Mouse (Mus musculus): ENCODE measurements around the gene Ccdc158. TPM values are rescaled to one million over a fixed set of nuclear protein-coding genes. Genes with fewer than 3 reads are reported as not detected.

Gene Ccdc158
- polyA plus RNA-seq, 1 experiment from 2014 or later, result 0.63 TPM

DNA sequence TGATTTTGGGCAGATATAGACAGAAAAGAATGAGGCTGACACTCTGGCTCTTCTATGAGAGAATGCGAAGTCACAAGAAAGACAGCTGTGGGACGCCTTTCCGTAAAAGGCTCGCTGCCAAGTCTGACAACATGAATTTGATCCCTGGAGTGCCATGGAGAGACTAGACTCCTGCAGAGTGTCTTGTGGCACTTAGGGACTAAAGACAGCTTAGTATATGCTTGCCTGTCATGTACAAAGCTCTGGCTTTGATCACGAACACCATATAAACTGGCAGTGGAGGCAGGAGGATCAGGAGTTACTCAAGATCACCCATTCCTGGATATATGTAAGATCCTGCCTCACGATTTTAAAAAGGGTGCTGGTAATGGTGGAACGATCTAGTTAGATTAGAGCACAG, 47.2 kb downstream of the Ccdc158 start:
- no peak overlapping the region for H3K27ac ChIP-seq (ENCODE audit: low read length)
- H3K27me3 ChIP-seq (ENCODE audit: control insufficient read depth, insufficient read depth, low read depth, low read length), result no peaks in the 10 kb centered on the region
- H3K36me3 ChIP-seq (ENCODE audit: control insufficient read depth, insufficient read depth, low read length), result no peaks in the 10 kb centered on the region
- 0 out of 2 replicates have a peak, but pooled peaks cover 4% of the 10 kb centered on the region for H3K9me3 ChIP-seq (replicated peaks; ENCODE audit: control insufficient read depth, low read length, poor library complexity, severe bottlenecking)
- no peak overlapping the region for H3K9ac ChIP-seq (ENCODE audit: low read depth, low read length)
- no peaks in the 10 kb centered on the region for H3K4me1 ChIP-seq (ENCODE audit: control insufficient read depth, insufficient read depth, low read length)
- H3K4me2 ChIP-seq (ENCODE audit: low read length), result no peak overlapping the region
- ATAC-seq, result no peak
- no peak overlapping the region for H3K4me3 ChIP-seq (ENCODE audit: low read depth, low read length)
- 73% methylated on average over 7 of the region's 7 CpGs for WGBS

DNA sequence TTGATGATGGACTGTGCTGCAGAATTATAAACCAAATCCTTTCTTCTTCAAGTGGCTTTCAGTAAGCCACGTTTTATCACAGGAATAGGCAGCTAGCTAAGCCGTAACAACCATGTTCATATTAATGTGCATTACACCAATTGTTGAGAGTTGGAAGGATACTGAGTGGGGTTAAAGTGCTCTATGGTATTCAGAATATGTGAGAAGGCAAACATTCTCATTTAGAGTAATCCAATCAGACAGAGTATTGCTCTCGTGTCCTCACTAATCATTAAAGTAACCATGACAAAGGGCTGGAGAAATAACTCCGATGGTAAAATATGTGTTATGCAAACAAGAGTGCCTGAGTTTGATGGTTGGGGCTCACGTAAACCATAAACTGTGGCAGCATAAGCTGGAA, 53.2 kb downstream of the Ccdc158 start:
- 74% methylated on average over 5 of the region's 5 CpGs for WGBS
- Histone ChIP-seq H3K9ac (ENCODE audit: low read depth, low read length) (no peak overlapping the region), H3K4me2 (ENCODE audit: low read length) (no peak overlapping the region)

DNA sequence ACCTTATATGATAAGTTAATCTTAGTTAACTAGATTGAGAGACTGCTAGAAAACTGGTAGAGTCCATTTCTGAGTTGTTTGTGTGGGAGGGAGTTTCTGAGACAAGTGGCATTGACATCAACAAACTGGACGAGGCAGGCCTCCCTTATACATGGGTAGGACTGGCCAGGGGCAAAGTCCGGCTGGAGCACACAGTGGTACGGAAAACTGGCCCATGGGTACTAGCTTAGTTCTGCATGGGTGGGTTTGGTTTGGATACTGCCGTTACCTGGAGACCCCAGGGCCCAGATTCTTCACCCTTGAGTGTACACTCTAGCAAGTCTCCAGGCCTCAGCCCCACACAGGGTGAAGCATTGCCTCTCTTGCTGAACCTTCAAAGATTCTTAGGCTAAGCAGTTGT, 62.3 kb downstream of the Ccdc158 start:
- H3K27ac ChIP-seq (ENCODE audit: low read length), result no peak overlapping the region
- no peak for ATAC-seq
- H3K9ac ChIP-seq (ENCODE audit: low read depth, low read length), result no peak overlapping the region
- H3K4me1 ChIP-seq (ENCODE audit: control insufficient read depth, insufficient read depth, low read length), result no peaks in the 10 kb centered on the region
- no peaks in the 10 kb centered on the region for H3K27me3 ChIP-seq (ENCODE audit: control insufficient read depth, insufficient read depth, low read depth, low read length)
- WGBS, result 85% methylated on average over 4 of the region's 4 CpGs
- H3K9me3 ChIP-seq (replicated peaks; ENCODE audit: control insufficient read depth, low read length, poor library complexity, severe bottlenecking), result no peaks in the 10 kb centered on the region
- H3K4me2 ChIP-seq (ENCODE audit: low read length), result no peak overlapping the region
- no peaks in the 10 kb centered on the region for H3K36me3 ChIP-seq (ENCODE audit: control insufficient read depth, insufficient read depth, low read length)
- H3K4me3 ChIP-seq (ENCODE audit: low read depth, low read length), result no peak overlapping the region

More for the DNA sequence above, 53.2 kb downstream of the Ccdc158 start:
- H3K4me3 ChIP-seq (ENCODE audit: low read depth, low read length), result no peak overlapping the region
- 0 out of 2 replicates have a peak, but pooled peaks cover 4% of the 10 kb centered on the region for H3K9me3 ChIP-seq (replicated peaks; ENCODE audit: control insufficient read depth, low read length, poor library complexity, severe bottlenecking)
- ATAC-seq, result no peak
- no peak overlapping the region for H3K27ac ChIP-seq (ENCODE audit: low read length)
- no peaks in the 10 kb centered on the region for H3K27me3 ChIP-seq (ENCODE audit: control insufficient read depth, insufficient read depth, low read depth, low read length)
- no peaks in the 10 kb centered on the region for H3K4me1 ChIP-seq (ENCODE audit: control insufficient read depth, insufficient read depth, low read length)
- H3K36me3 ChIP-seq (ENCODE audit: control insufficient read depth, insufficient read depth, low read length), result no peaks in the 10 kb centered on the region

DNA sequence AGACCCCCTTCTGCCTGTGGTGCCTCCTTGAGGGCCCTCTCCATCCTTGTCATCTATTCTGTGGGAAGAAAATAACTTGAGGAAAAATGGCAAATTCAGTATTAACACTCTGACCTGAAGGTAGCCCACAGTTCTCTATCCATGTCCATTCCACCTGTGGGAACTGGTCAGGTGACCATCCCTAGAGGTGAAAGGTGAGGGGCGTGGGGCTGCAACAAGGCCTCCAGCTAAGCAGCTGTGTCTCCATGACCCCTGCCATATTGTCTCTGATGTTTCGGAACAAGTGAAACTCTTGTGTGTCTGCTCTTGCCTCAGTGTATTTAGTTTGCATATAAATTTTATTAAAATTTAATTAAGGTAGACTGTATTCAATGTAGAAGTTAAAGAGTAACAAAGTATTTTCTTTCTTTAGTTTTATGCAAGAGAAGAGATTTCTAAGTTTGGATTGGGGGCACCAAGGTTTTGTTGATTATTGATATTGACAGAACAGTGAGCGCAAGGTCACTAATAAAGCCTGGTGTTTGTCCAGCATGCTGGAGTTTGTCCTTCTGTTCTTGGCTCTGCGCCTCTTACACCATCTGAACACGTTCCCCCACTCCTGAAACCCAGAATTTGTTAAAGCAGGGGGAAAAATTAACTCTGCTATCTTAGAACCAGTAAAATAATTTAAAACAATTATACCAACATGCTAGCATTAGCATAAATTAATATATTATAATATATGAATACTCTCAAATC, 67.4 kb downstream of the Ccdc158 start:
- H3K4me2 ChIP-seq (ENCODE audit: low read length), result no peak overlapping the region

DNA sequence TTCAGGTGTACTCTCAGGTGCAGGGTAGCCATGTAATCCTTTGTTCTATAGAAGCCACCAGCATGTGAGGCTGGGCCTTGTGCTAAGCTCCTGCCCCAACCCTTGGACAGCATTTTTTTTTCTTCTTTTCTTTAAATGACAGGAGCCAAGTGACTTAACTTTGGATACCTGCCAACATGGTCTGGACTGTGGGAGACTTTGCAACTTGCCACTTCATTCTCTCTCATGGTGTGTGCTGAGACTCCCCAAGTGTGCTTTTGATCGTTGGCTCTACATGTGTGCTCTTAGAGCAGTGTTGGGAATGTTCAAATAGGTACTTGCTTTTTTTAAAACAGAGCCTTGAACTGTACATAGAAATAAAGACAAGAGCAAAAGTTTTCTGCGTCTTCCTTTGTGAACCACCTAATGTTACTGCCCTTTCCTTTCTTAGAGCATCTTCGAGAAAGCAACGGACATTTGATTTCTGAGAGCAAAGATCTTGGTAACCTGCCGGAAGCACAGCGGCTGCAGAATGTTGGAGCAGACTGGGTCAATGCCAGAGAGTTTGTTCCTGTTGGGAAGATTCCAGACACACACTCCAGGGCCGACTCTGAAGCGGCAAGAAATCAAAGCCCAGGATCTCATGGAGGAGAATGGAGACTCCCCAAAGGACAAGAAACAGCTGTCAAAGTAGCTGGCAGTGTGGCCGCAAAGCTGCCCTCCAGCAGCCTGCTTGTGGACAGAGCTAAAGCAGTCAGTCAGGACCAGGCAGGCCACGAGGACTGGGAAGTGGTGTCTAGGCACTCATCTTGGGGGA, 70.4 kb downstream of the Ccdc158 start:
- Histone ChIP-seq H3K27ac (ENCODE audit: low read length) (no peak overlapping the region), H3K9ac (ENCODE audit: low read depth, low read length) (no peak overlapping the region), H3K4me3 (ENCODE audit: low read depth, low read length) (no peak overlapping the region), H3K36me3 (ENCODE audit: control insufficient read depth, insufficient read depth, low read length) (no peaks in the 10 kb centered on the region), H3K9me3 (replicated peaks; ENCODE audit: control insufficient read depth, low read length, poor library complexity, severe bottlenecking) (no peaks in the 10 kb centered on the region), H3K27me3 (ENCODE audit: control insufficient read depth, insufficient read depth, low read depth, low read length) (peaks cover 3% of the 10 kb centered on the region; the same call in 1 of the 2 replicates), H3K4me1 (ENCODE audit: control insufficient read depth, insufficient read depth, low read length) (0 out of 2 replicates have a peak, but pooled peaks cover 2% of the 10 kb centered on the region), H3K4me2 (ENCODE audit: low read length) (no peak overlapping the region)
- 71% methylated on average over 10 of the region's 10 CpGs for WGBS
- ATAC-seq, result no peak

More for the DNA sequence above, 67.4 kb downstream of the Ccdc158 start:
- H3K4me1 ChIP-seq (ENCODE audit: control insufficient read depth, insufficient read depth, low read length), result 0 out of 2 replicates have a peak, but pooled peaks cover 2% of the 10 kb centered on the region
- H3K27me3 ChIP-seq (ENCODE audit: control insufficient read depth, insufficient read depth, low read depth, low read length), result peaks cover 3% of the 10 kb centered on the region; the same call in 1 of the 2 replicates
- WGBS, result 92% methylated on average over 5 of the region's 5 CpGs
- no peak overlapping the region for H3K9ac ChIP-seq (ENCODE audit: low read depth, low read length)
- no peak for ATAC-seq
- no peak overlapping the region for H3K27ac ChIP-seq (ENCODE audit: low read length)
- no peaks in the 10 kb centered on the region for H3K36me3 ChIP-seq (ENCODE audit: control insufficient read depth, insufficient read depth, low read length)
- no peaks in the 10 kb centered on the region for H3K9me3 ChIP-seq (replicated peaks; ENCODE audit: control insufficient read depth, low read length, poor library complexity, severe bottlenecking)
- H3K4me3 ChIP-seq (ENCODE audit: low read depth, low read length), result no peak overlapping the region

DNA sequence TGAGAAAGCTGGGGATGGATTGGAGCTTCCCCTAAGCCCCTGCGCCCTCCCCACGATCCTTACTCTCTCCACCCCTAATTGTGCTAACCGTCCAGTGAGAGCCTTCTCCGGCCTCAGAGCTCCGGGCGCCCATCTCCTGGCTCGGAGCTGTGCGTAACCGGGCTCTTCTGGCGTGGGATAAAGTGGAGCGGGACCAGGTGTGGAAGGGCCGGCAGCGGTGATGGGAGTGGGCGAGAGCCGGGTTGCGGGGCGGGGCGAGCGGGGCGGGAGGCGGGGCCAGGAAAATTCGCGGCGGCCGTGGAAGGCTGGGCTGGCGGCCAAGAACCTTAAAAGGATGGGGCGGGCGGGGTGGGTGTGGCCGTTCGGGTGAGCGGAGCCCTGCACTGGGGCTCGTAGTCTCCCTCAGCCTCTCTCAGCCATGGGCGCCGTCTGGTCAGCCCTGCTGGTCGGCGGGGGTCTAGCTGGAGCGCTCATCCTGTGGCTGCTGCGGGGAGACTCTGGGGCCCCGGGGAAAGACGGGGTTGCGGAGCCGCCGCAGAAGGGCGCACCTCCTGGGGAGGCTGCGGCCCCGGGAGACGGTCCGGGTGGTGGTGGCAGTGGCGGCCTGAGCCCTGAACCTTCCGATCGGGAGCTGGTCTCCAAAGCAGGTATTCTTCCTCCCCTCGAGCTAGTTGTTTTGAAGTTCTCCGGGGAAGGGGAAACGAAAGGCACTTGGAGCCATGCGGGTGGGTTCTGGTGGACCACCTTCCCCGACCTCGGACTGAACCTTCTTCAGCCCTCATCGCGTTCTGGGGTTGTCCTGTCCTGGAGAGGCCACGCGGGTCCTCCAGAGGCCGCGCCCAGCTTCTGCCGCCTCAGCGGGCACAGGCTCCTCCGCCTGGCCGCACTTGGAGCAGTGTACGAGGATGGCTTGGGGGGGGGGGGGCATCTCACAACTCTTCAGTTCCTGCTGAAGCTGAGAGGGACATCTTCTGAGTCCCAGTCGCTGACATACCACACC, 72.1 kb downstream of the Ccdc158 start, which contains the start of gene Stbd1:
Stbd1 (plus strand) TSS at position 351 of the 1,000 bp plus-strand sequence.
- Histone ChIP-seq H3K4me2 (ENCODE audit: low read length) (peak within 1 kb of the TSS; percentile 87), H3K9me3 (replicated peaks; ENCODE audit: control insufficient read depth, low read length, poor library complexity, severe bottlenecking) (no peaks in the 10 kb centered on the region), H3K27ac (ENCODE audit: low read length) (no peak within 1 kb of the TSS), H3K36me3 (ENCODE audit: control insufficient read depth, insufficient read depth, low read length) (no peaks in the 10 kb centered on the region), H3K9ac (ENCODE audit: low read depth, low read length) (peak within 1 kb of the TSS; percentile 72), H3K27me3 (ENCODE audit: control insufficient read depth, insufficient read depth, low read depth, low read length) (peaks cover 3% of the 10 kb centered on the region; the same call in 1 of the 2 replicates), H3K4me1 (ENCODE audit: control insufficient read depth, insufficient read depth, low read length) (0 out of 2 replicates have a peak, but pooled peaks cover 2% of the 10 kb centered on the region), H3K4me3 (ENCODE audit: low read depth, low read length) (peak within 1 kb of the TSS; percentile 67)
- ATAC-seq, result peak; percentile 92
- under 1% methylated on average over 65 of the region's 69 CpGs for WGBS

DNA sequence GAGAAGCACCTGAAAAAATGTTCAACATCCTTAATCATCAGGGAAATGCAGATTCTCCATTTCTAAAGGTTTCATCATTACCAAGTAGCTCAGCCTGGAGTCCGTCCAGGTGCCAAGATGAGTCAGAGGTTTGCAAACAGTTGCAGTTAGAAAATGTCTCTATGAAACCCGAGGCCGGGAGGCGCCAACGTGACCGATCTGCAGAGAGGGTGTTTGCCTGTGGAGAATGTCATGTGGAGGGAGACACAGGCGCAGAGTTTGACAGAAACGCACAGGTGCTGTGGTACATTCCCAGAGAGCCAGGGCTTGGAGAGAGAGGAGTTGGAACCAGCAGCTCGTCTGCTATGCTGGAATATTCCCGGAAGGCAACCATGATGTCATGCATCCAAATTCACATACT, 76.0 kb downstream of the Ccdc158 start:
- no peak for ATAC-seq
- 82% methylated on average over 10 of the region's 10 CpGs for WGBS
- no peaks in the 10 kb centered on the region for H3K36me3 ChIP-seq (ENCODE audit: control insufficient read depth, insufficient read depth, low read length)
- H3K27ac ChIP-seq (ENCODE audit: low read length), result no peak overlapping the region
- no peak overlapping the region for H3K4me3 ChIP-seq (ENCODE audit: low read depth, low read length)
- no peaks in the 10 kb centered on the region for H3K9me3 ChIP-seq (replicated peaks; ENCODE audit: control insufficient read depth, low read length, poor library complexity, severe bottlenecking)
- H3K4me2 ChIP-seq (ENCODE audit: low read length), result no peak overlapping the region
- no peak overlapping the region for H3K9ac ChIP-seq (ENCODE audit: low read depth, low read length)
- no peaks in the 10 kb centered on the region for H3K27me3 ChIP-seq (ENCODE audit: control insufficient read depth, insufficient read depth, low read depth, low read length)
- H3K4me1 ChIP-seq (ENCODE audit: control insufficient read depth, insufficient read depth, low read length), result 0 out of 2 replicates have a peak, but pooled peaks cover 2% of the 10 kb centered on the region

DNA sequence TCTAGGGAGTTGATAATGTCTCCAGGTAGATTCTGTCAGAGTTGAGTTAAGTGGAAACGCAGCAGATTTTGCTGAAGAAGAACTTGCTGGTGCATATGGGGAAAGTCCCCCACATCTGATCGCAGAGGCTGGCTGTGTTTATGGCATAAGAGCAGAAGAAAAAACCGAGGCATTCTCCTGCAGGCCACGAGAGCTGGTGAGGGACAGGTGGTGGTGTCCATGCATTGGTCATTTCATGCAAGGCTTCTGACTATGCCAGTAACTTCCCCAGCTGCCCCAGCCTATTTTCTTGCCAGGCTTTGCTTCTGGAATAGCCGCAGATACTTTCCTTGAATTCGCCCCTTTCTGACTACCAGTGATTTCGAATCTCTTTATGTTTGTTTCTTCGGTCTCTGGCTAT, 78.2 kb downstream of the Ccdc158 start:
- no peak overlapping the region for H3K4me2 ChIP-seq (ENCODE audit: low read length)
- 96% methylated on average over 8 of the region's 8 CpGs for WGBS
- H3K36me3 ChIP-seq (ENCODE audit: control insufficient read depth, insufficient read depth, low read length), result no peaks in the 10 kb centered on the region
- no peaks in the 10 kb centered on the region for H3K27me3 ChIP-seq (ENCODE audit: control insufficient read depth, insufficient read depth, low read depth, low read length)
- no peak for ATAC-seq
- H3K9ac ChIP-seq (ENCODE audit: low read depth, low read length), result no peak overlapping the region
- H3K4me3 ChIP-seq (ENCODE audit: low read depth, low read length), result no peak overlapping the region
- H3K27ac ChIP-seq (ENCODE audit: low read length), result no peak overlapping the region
- no peaks in the 10 kb centered on the region for H3K9me3 ChIP-seq (replicated peaks; ENCODE audit: control insufficient read depth, low read length, poor library complexity, severe bottlenecking)
- no peaks in the 10 kb centered on the region for H3K4me1 ChIP-seq (ENCODE audit: control insufficient read depth, insufficient read depth, low read length)

Measured in midbrain, embryonic 16.5 days (tissue).